Mouse (Mus musculus): ENCODE data around the gene Klc3.

Gene Klc3

GRCm38 (mm10) chr7:19361720-19362119, 42.2 kb downstream of the Klc3 start:
- in situ Hi-C loops (cut with MboI, MseI) = loop anchor here in 1 of 2 experiments (10.0 kb wide), 1 partner anchor 57 kb away; no protein-coding TSS in a partner anchor

GRCm38 (mm10) chr7:19360944-19361343, 43.0 kb downstream of the Klc3 start:
- in situ Hi-C loops (cut with MboI, MseI) = loop anchor here in 1 of 2 experiments (10.0 kb wide), 1 partner anchor 56 kb away; no protein-coding TSS in a partner anchor

GRCm38 (mm10) chr7:19359892-19360641, 43.8 kb downstream of the Klc3 start:
- in situ Hi-C loops (cut with MboI, MseI) = loop anchor here in 1 of 2 experiments (10.0 kb wide), 1 partner anchor 55 kb away; no protein-coding TSS in a partner anchor

- in situ Hi-C loops (cut with MboI, MseI) = no loop called here
Measured at GRCm38 (mm10) chr7:19359299-19359891, 44.5 kb downstream of the Klc3 start, which contains the start of the genes Cd3eap and Ppp1r13l. Cd3eap (minus strand) TSS chr7:19359483. Ppp1r13l (plus strand) TSS chr7:19359749.

DNA sequence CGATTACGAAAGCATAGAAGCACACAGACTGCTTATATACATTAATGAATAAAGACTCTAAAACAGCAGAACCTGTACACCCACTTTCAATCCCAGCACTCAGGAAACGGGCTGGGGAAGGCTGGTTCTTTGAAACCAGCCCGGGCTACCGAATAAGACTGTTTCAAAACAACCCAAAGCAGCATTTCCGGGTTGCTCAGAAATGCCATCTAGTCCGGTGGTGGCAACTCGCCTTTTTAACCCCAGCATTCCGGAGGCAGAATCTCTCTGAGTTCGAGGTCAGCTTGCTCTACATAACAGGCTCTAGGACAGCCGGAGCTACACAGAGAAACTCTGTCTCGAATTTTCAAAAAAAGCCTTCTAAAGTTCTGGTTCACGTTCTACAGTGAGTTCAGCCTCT, 45.3 kb downstream of the Klc3 start:
- in situ Hi-C loops (cut with MboI, MseI) = no loop called here

DNA sequence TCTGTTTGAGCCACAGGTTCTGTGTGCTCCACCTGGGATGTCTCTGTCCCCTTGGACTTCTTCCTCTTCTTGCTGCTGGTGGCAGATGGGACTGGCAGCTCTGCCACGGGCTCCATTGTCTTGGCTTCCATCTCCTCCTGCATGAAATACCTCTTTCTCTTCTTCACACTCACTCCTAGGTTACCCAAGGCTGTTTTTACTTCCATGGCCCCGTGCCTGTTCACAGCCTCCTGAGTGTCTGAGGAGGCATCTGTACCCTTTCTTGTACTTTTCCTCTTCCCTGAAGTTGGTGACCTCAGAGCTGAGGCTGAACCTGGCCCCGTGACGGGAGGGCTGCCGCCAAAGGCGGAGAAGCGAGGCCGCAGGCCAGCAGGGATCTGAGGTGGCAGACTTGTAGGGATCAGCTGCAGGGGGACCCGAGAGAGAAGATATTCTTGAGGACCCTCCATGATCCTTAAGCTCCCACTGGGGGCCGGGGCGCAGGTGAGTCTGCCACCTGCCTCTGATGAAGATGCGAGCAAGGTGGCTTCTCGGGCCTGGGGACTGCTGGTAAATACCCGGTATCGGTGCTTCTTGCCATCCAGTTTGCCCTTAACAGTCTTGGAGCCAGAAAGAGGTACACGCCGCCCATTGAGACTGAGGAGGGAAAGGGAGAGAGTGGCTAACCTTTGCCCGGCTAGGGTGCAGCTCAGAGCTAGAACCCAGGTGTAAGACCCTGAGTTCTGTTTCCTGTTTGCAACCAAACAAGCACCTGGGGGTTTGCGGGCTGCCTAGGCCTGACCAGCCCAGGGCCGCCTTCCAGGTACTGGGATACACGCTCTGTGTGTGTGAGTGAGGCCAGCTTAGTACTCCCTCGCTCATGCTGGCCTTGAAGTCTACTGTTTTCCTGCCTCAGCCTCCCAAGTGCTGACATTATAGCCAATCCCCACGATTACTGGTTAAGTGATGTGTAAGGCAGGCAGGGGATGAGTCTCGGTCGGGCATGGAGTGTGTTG, 46.2 kb downstream of the Klc3 start:
- in situ Hi-C loops (cut with MboI, MseI) = no loop called here

- in situ Hi-C loops (cut with MboI, MseI) = no loop called here
Measured at GRCm38 (mm10) chr7:19356311-19356710, 47.6 kb downstream of the Klc3 start.

DNA sequence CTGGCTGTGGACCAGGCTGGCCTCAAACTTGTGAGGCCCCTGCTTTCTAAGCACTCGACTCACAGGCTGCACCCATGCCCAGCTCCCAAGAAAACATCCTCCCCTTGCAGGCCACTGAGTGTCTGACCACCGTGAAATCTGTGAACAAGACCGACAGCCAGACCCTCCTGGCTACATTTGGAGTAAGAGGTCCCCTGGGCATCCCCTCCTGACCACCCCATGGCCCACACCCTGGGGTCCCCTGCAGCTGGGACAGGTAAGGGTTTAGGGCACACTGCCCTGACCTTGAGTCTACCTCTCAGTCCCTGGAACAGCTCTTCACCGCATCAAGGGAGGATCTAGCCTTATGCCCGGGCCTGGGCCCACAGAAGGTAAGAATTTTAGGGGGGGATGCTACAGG, 48.9 kb downstream of the Klc3 start:
- in situ Hi-C loops (cut with MboI, MseI) = no loop called here

DNA sequence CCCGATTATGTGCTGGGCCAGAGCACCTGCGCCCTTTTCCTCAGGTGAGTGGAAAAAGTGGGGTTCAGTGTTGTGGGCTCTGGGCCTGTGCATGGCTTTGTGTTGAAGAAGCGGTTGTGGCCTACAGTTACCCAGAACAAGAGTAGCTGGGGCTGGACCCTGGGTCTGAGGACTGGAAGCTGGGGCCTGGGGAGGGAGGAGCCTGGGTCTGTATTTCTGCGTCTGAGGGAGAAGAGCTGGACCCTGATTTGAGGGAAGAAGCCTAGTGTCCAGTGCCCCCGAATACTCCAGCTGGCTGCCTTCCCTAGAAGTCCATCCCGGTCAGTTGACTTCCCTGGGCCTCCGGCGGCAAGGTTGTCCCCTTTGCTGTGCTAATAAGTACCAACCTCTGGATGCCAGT, 53.7 kb downstream of the Klc3 start:
- in situ Hi-C loops (cut with MboI, MseI) = no loop called here

DNA sequence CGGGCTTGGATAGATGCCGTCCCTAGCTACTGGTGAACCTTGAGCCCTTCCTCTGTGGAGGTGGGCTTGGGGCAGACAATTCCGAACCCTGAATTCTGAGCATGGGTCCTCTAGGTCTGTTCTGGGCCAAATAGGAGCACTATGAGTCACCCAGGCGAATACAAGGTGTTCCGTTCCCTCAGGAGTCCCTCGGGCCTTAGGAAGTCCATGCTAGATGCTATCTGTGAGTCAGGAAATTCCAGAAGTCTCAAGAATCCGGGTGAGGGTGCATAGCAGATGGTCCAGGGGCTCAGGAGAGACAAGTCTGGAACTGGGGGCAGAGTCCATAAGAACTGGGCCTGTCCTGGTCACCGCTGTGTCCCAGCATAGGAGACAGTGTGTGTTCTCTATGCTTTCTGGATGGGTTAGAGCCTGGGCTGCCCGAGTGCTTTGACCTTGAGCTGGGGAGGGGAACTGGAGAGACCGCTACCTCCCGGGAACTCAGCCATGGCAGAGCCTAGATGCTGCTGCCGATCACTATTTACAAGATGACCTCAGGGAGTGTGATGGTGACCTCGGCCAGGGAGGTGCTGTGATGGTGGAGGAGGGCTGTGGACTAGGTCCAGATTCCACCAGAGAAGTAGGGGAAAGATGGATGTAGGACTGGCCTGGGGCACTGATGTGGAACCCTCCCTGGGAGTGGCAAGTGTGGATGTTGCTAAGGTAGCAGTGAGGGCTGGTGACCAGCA, 54.6 kb downstream of the Klc3 start:
- in situ Hi-C loops (cut with MboI, MseI) = no loop called here

DNA sequence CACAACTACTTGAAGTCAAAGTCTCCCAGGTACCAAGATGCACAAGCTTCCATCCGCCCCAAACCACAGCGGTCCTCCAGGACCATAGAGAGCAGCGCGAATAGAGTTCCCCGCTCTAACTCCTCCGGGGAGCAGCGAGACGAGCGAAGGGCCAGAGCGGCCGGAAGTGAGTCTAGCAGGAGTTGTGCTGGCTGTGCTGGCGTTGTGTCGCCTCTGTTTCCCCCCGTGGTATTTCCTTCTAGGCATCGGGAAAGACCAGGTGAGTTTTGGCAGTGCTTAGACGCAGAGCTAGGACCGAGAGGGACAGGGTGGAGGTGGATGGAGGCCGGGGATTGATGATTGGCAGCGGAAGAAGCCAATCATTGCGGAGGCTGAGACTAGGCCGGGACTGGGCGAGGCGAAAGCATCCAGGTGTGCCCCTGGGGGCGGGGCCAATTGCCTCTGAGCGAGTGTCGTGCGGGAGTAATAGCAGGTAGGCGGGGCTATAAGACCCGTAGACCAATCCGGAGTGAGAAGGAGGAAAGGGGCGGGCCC, 58.9 kb downstream of the Klc3 start:
- in situ Hi-C loops (cut with MboI, MseI) = loop anchor here (5.0 kb wide), 1 partner anchor 38 kb away; no protein-coding TSS in a partner anchor

Data from T-helper 17 cell (primary cell).